Mouse (Mus musculus): ENCODE results near the gene Jund. TPM values are rescaled to one million over a fixed set of nuclear protein-coding genes. Genes with fewer than 3 reads are reported as not detected.
A peak's percentile ranks its signal among the peaks of the same experiment; 100 is the strongest.

The Jund gene
- 102 and 111 TPM in 2 replicates for polyA plus RNA-seq (2012; ENCODE audit: insufficient read depth, insufficient read length, missing spikeins)

GRCm38 (mm10) chr8:70698310-70699109, at the start of gene Jund:
Jund (plus strand) TSS chr8:70698949.
- peak within 1 kb of the TSS; percentile 99 for H3K4me3 ChIP-seq (ENCODE audit: insufficient read depth, low read length)
- peak within 1 kb of the TSS; percentile 97 for H3K27ac ChIP-seq (ENCODE audit: insufficient read depth, low read depth, low read length)
- TF ChIP-seq CTCF (IDR thresholded peaks at IDR 0.05; ENCODE audit: low read depth, low read length) = no peak
- peak; percentile 98 for TF ChIP-seq POLR2A (IDR thresholded peaks at IDR 0.05; ENCODE audit: borderline replicate concordance, low read depth, low read length)
- H3K4me1 ChIP-seq (ENCODE audit: control insufficient read depth, insufficient read depth, low read length) = peaks cover 37% of the 10 kb centered on the region

- no peak for TF ChIP-seq POLR2A (IDR thresholded peaks at IDR 0.05; ENCODE audit: borderline replicate concordance, low read depth, low read length)
- TF ChIP-seq CTCF (IDR thresholded peaks at IDR 0.05; ENCODE audit: low read depth, low read length) = no peak
- H3K4me3 ChIP-seq (ENCODE audit: insufficient read depth, low read length) = peak overlapping the region; percentile 16
- peaks cover 70% of the 10 kb centered on the region for H3K4me1 ChIP-seq (ENCODE audit: control insufficient read depth, insufficient read depth, low read length)
- peak overlapping the region; percentile 97 for H3K27ac ChIP-seq (ENCODE audit: insufficient read depth, low read depth, low read length)
Measured at GRCm38 (mm10) chr8:70649324-70649723, 49.4 kb upstream of the Jund start.

GRCm38 (mm10) chr8:70650351-70650750, 48.4 kb upstream of the Jund start:
- Histone ChIP-seq H3K27ac (ENCODE audit: insufficient read depth, low read depth, low read length) (peak overlapping the region; percentile 97), H3K4me3 (ENCODE audit: insufficient read depth, low read length) (no peak overlapping the region), H3K4me1 (ENCODE audit: control insufficient read depth, insufficient read depth, low read length) (peaks cover 69% of the 10 kb centered on the region)
- TF ChIP-seq CTCF (IDR thresholded peaks at IDR 0.05; ENCODE audit: low read depth, low read length) (no peak), POLR2A (IDR thresholded peaks at IDR 0.05; ENCODE audit: borderline replicate concordance, low read depth, low read length) (no peak)

GRCm38 (mm10) chr8:70653226-70653625, 45.5 kb upstream of the Jund start:
- H3K27ac ChIP-seq (ENCODE audit: insufficient read depth, low read depth, low read length) = peak overlapping the region; percentile 59
- TF ChIP-seq CTCF (IDR thresholded peaks at IDR 0.05; ENCODE audit: low read depth, low read length) (peak; percentile 96), POLR2A (IDR thresholded peaks at IDR 0.05; ENCODE audit: borderline replicate concordance, low read depth, low read length) (no peak)
- H3K4me1 ChIP-seq (ENCODE audit: control insufficient read depth, insufficient read depth, low read length) = peaks cover 50% of the 10 kb centered on the region
- no peak overlapping the region for H3K4me3 ChIP-seq (ENCODE audit: insufficient read depth, low read length)

- peaks cover 45% of the 10 kb centered on the region for H3K4me1 ChIP-seq (ENCODE audit: control insufficient read depth, insufficient read depth, low read length)
- TF ChIP-seq POLR2A (IDR thresholded peaks at IDR 0.05; ENCODE audit: borderline replicate concordance, low read depth, low read length) = no peak
- TF ChIP-seq CTCF (IDR thresholded peaks at IDR 0.05; ENCODE audit: low read depth, low read length) = no peak
- peak overlapping the region; percentile 66 for H3K27ac ChIP-seq (ENCODE audit: insufficient read depth, low read depth, low read length)
- no peak overlapping the region for H3K4me3 ChIP-seq (ENCODE audit: insufficient read depth, low read length)
Measured at GRCm38 (mm10) chr8:70654121-70654520, 44.6 kb upstream of the Jund start.

GRCm38 (mm10) chr8:70655469-70655868, 43.3 kb upstream of the Jund start:
- TF ChIP-seq POLR2A (IDR thresholded peaks at IDR 0.05; ENCODE audit: borderline replicate concordance, low read depth, low read length) = no peak
- TF ChIP-seq CTCF (IDR thresholded peaks at IDR 0.05; ENCODE audit: low read depth, low read length) = no peak
- Histone ChIP-seq H3K27ac (ENCODE audit: insufficient read depth, low read depth, low read length) (no peak overlapping the region), H3K4me1 (ENCODE audit: control insufficient read depth, insufficient read depth, low read length) (peaks cover 40% of the 10 kb centered on the region), H3K4me3 (ENCODE audit: insufficient read depth, low read length) (no peak overlapping the region)

- Histone ChIP-seq H3K4me1 (ENCODE audit: control insufficient read depth, insufficient read depth, low read length) (peaks cover 41% of the 10 kb centered on the region), H3K27ac (ENCODE audit: insufficient read depth, low read depth, low read length) (no peak overlapping the region), H3K4me3 (ENCODE audit: insufficient read depth, low read length) (no peak overlapping the region)
- TF ChIP-seq CTCF (IDR thresholded peaks at IDR 0.05; ENCODE audit: low read depth, low read length) (no peak), POLR2A (IDR thresholded peaks at IDR 0.05; ENCODE audit: borderline replicate concordance, low read depth, low read length) (no peak)
Measured at GRCm38 (mm10) chr8:70656193-70656790, 42.5 kb upstream of the Jund start.

- H3K4me3 ChIP-seq (ENCODE audit: insufficient read depth, low read length) = no peak overlapping the region
- no peak overlapping the region for H3K27ac ChIP-seq (ENCODE audit: insufficient read depth, low read depth, low read length)
- TF ChIP-seq POLR2A (IDR thresholded peaks at IDR 0.05; ENCODE audit: borderline replicate concordance, low read depth, low read length) = no peak
- TF ChIP-seq CTCF (IDR thresholded peaks at IDR 0.05; ENCODE audit: low read depth, low read length) = no peak
- H3K4me1 ChIP-seq (ENCODE audit: control insufficient read depth, insufficient read depth, low read length) = peaks cover 41% of the 10 kb centered on the region
Measured at GRCm38 (mm10) chr8:70657214-70657613, 41.5 kb upstream of the Jund start.

- TF ChIP-seq POLR2A (IDR thresholded peaks at IDR 0.05; ENCODE audit: borderline replicate concordance, low read depth, low read length) = no peak
- no peak for TF ChIP-seq CTCF (IDR thresholded peaks at IDR 0.05; ENCODE audit: low read depth, low read length)
- H3K4me3 ChIP-seq (ENCODE audit: insufficient read depth, low read length) = peak overlapping the region; percentile 94; the same call in 1 of the 2 replicates
- peaks cover 38% of the 10 kb centered on the region for H3K4me1 ChIP-seq (ENCODE audit: control insufficient read depth, insufficient read depth, low read length)
- H3K27ac ChIP-seq (ENCODE audit: insufficient read depth, low read depth, low read length) = no peak overlapping the region
Measured at GRCm38 (mm10) chr8:70657739-70658138, 41.0 kb upstream of the Jund start.

All from bone marrow macrophage, adult 2 months (primary cell).